Mouse (Mus musculus) olfactory bulb, adult 2 months (tissue): ENCODE data around the gene Arhgef2. TPM values are rescaled to one million over a fixed set of nuclear protein-coding genes. Genes with fewer than 3 reads are reported as not detected.
A peak's percentile ranks its signal among the peaks of the same experiment; 100 is the strongest.

Experiments
- H3K27ac ChIP-seq: fragments of 200-500 bp; 2 replicates; pipeline ENCODE4 v1.5.1; 2012; ENCODE audit warnings: low read depth, low read length; ENCODE audit not compliant: insufficient read depth
- H3K4me1 ChIP-seq: fragments of 200-500 bp; 2 replicates; pipeline ENCODE4 v1.6.1; 2012; ENCODE audit warnings: low read length; ENCODE audit not compliant: control insufficient read depth, insufficient read depth
- H3K4me3 ChIP-seq: fragments of 200-500 bp; 2 replicates; pipeline ENCODE4 v1.5.1; 2012; ENCODE audit warnings: mild to moderate bottlenecking, low read depth, low read length, moderate library complexity; ENCODE audit not compliant: insufficient read depth
- CTCF ChIP-seq: fragments of 200-500 bp; IDR thresholded peaks from 2 replicates; pipeline ENCODE4 v1.5.1; 2012; ENCODE audit warnings: low read depth, mild to moderate bottlenecking, low read length, moderate library complexity; ENCODE audit not compliant: insufficient read depth
- POLR2A ChIP-seq: fragments of 200-500 bp; IDR thresholded peaks from 2 replicates; pipeline ENCODE4 v1.6.1; 2012; ENCODE audit warnings: mild to moderate bottlenecking, low read depth, low read length, moderate library complexity; ENCODE audit not compliant: insufficient read depth
- WGBS: fragments of 180-500 bp; shearing (Covaris S2); methylation state at CpG from one replicate; pipeline ENCODE4 v1.1.7; 2018; 5-methylcytosine and 5-hydroxymethylcytosine counted together
- polyA plus RNA-seq: library from polyadenylated mRNA; stranded (reverse); fragments of >200 nt; gene quantifications from 2 replicates; pipeline ENCODE4 v1.2.4, GENCODE M21; 2012; ENCODE audit warnings: low replicate concordance; ENCODE audit not compliant: missing spikeins, insufficient read depth, insufficient read length

Arhgef2 gene
- polyA plus RNA-seq, 1 experiment = not detected

GRCm38 (mm10) chr3:88629244-88629643 lies 23.5 kb downstream of the Arhgef2 start:
- peak overlapping the region; percentile 56 for H3K4me3 ChIP-seq
- H3K4me1 ChIP-seq = peaks cover 77% of the 10 kb centered on the region
- 32% methylated on average over 13 of the region's 13 CpGs for WGBS
- TF ChIP-seq CTCF (no peak), POLR2A (peak; percentile 45; the same call in 1 of the 2 replicates)
- H3K27ac ChIP-seq = peak overlapping the region; percentile 98

- Histone ChIP-seq H3K4me1 (peaks cover 77% of the 10 kb centered on the region), H3K27ac (peak overlapping the region; percentile 98), H3K4me3 (peak overlapping the region; percentile 56)
- WGBS = 33% methylated on average over 9 of the region's 9 CpGs
- TF ChIP-seq CTCF = no peak
- TF ChIP-seq POLR2A = no peak
Measured at GRCm38 (mm10) chr3:88630018-88630417, 24.3 kb downstream of the Arhgef2 start.

GRCm38 (mm10) chr3:88630849-88631341 lies 25.1 kb downstream of the Arhgef2 start:
- TF ChIP-seq POLR2A (no peak), CTCF (no peak)
- H3K27ac ChIP-seq = peak overlapping the region; percentile 16; the same call in 1 of the 2 replicates
- H3K4me3 ChIP-seq = peak overlapping the region; percentile 49

GRCm38 (mm10) chr3:88631921-88632587 lies 26.3 kb downstream of the Arhgef2 start:
- H3K27ac ChIP-seq = no peak overlapping the region
- WGBS = 65% methylated on average over 12 of the region's 12 CpGs
- H3K4me1 ChIP-seq = peaks cover 77% of the 10 kb centered on the region
- H3K4me3 ChIP-seq = peak overlapping the region; percentile 4; the same call in 1 of the 2 replicates
- TF ChIP-seq CTCF = peak; percentile 39
- no peak for TF ChIP-seq POLR2A

More at GRCm38 (mm10) chr3:88630849-88631341, 25.1 kb downstream of the Arhgef2 start:
- WGBS = 23% methylated on average over 6 of the region's 6 CpGs
- peaks cover 76% of the 10 kb centered on the region for H3K4me1 ChIP-seq

- Histone ChIP-seq H3K4me1 (peaks cover 75% of the 10 kb centered on the region), H3K27ac (no peak overlapping the region), H3K4me3 (no peak overlapping the region)
- TF ChIP-seq POLR2A = no peak
- TF ChIP-seq CTCF = no peak
- WGBS = 87% methylated on average over 10 of the region's 10 CpGs
Measured at GRCm38 (mm10) chr3:88633056-88633455, 27.3 kb downstream of the Arhgef2 start.

- H3K4me1 ChIP-seq = peaks cover 59% of the 10 kb centered on the region
- H3K4me3 ChIP-seq = no peak overlapping the region
- peak overlapping the region; percentile 92 for H3K27ac ChIP-seq
- WGBS = 72% methylated on average over 19 of the region's 19 CpGs
- no peak for TF ChIP-seq POLR2A
- TF ChIP-seq CTCF = no peak
Measured at GRCm38 (mm10) chr3:88635506-88636275, 29.9 kb downstream of the Arhgef2 start.

GRCm38 (mm10) chr3:88636555-88636986 lies 30.8 kb downstream of the Arhgef2 start:
- Histone ChIP-seq H3K4me3 (peak overlapping the region; percentile 11; the same call in 1 of the 2 replicates), H3K4me1 (peaks cover 51% of the 10 kb centered on the region), H3K27ac (peak overlapping the region; percentile 92)
- TF ChIP-seq CTCF = no peak
- no peak for TF ChIP-seq POLR2A
- WGBS = 31% methylated on average over 8 of the region's 8 CpGs

- TF ChIP-seq CTCF (no peak), POLR2A (no peak)
- 90% methylated on average over 5 of the region's 5 CpGs for WGBS
- peak overlapping the region; percentile 92; the same call in 1 of the 2 replicates for H3K27ac ChIP-seq
Measured at GRCm38 (mm10) chr3:88637134-88637533, 31.4 kb downstream of the Arhgef2 start.

GRCm38 (mm10) chr3:88639239-88639638 lies 33.5 kb downstream of the Arhgef2 start:
- TF ChIP-seq POLR2A (no peak), CTCF (no peak)
- WGBS = 94% methylated on average over 12 of the region's 12 CpGs
- H3K4me3 ChIP-seq = no peak overlapping the region
- no peak overlapping the region for H3K27ac ChIP-seq
- H3K4me1 ChIP-seq = peaks cover 30% of the 10 kb centered on the region

More at GRCm38 (mm10) chr3:88637134-88637533, 31.4 kb downstream of the Arhgef2 start:
- Histone ChIP-seq H3K4me1 (peaks cover 46% of the 10 kb centered on the region), H3K4me3 (no peak overlapping the region)
